Mouse (Mus musculus) c-Kit-positive CD71-negative TER-119-negative erythroid progenitor cells, embryonic 14.5 days (primary cell): ENCODE measurements around the gene Jazf1.

Experiments used
- DNase-seq: peaks from one replicate; pipeline ENCODE4 v3.0.0-alpha.2; 2013; ENCODE audit warnings: low read depth

The Jazf1 gene

GRCm38 (mm10) chr6:52906801-52907200 lies 161.6 kb downstream of the Jazf1 start:
- no peak for DNase-seq

GRCm38 (mm10) chr6:52905100-52905499 lies 163.3 kb downstream of the Jazf1 start:
- DNase-seq: no peak

GRCm38 (mm10) chr6:52903226-52903960 lies 165.0 kb downstream of the Jazf1 start:
- no peak for DNase-seq

GRCm38 (mm10) chr6:52899574-52900245 lies 168.7 kb downstream of the Jazf1 start:
- DNase-seq: no peak

GRCm38 (mm10) chr6:52895075-52895474 lies 173.4 kb downstream of the Jazf1 start:
- no peak for DNase-seq

- no peak for DNase-seq
Observed at GRCm38 (mm10) chr6:52894501-52894823, 174.0 kb downstream of the Jazf1 start.

- DNase-seq: no peak
Observed at GRCm38 (mm10) chr6:52893811-52894500, 174.5 kb downstream of the Jazf1 start.

GRCm38 (mm10) chr6:52892978-52893377 lies 175.5 kb downstream of the Jazf1 start:
- no peak for DNase-seq

GRCm38 (mm10) chr6:52887541-52888203 lies 180.8 kb downstream of the Jazf1 start:
- DNase-seq: no peak

GRCm38 (mm10) chr6:52883773-52884172 lies 184.7 kb downstream of the Jazf1 start:
- no peak for DNase-seq

GRCm38 (mm10) chr6:52877176-52877575 lies 191.3 kb downstream of the Jazf1 start:
- DNase-seq: no peak

GRCm38 (mm10) chr6:52871306-52871705 lies 197.1 kb downstream of the Jazf1 start:
- no peak for DNase-seq

GRCm38 (mm10) chr6:52869252-52869651 lies 199.2 kb downstream of the Jazf1 start:
- no peak for DNase-seq

GRCm38 (mm10) chr6:52868352-52868751 lies 200.1 kb downstream of the Jazf1 start:
- DNase-seq: no peak

- no peak for DNase-seq
Observed at GRCm38 (mm10) chr6:52861928-52862327, 206.5 kb downstream of the Jazf1 start.

- no peak for DNase-seq
Observed at GRCm38 (mm10) chr6:52861186-52861820, 207.1 kb downstream of the Jazf1 start.

GRCm38 (mm10) chr6:52860713-52861112 lies 207.7 kb downstream of the Jazf1 start:
- no peak for DNase-seq

GRCm38 (mm10) chr6:52858911-52859431 lies 209.5 kb downstream of the Jazf1 start:
- DNase-seq: no peak

- no peak for DNase-seq
Observed at GRCm38 (mm10) chr6:52852404-52853107, 215.9 kb downstream of the Jazf1 start.

GRCm38 (mm10) chr6:52851975-52852374 lies 216.5 kb downstream of the Jazf1 start:
- no peak for DNase-seq

GRCm38 (mm10) chr6:52851019-52851418 lies 217.4 kb downstream of the Jazf1 start:
- DNase-seq: no peak
